Mouse (Mus musculus): Measurements from ENCODE around the gene Neb.

- TF ChIP-seq CTCF (IDR thresholded peaks at IDR 0.05; ENCODE audit: insufficient read depth, low read depth, low read length) (no peak), POLR2A (IDR thresholded peaks at IDR 0.05; ENCODE audit: insufficient read depth, low read depth, low read length) (no peak)
Measured at GRCm38 (mm10) chr2:52211358-52211899, 166.8 kb downstream of the Neb start.
